Mouse (Mus musculus) embryonic fibroblast, embryonic 13.5 days (primary cell): ENCODE measurements around the gene Cd3eap.

Experiments
- CTCF ChIP-seq: IDR thresholded peaks from 2 replicates; pipeline ENCODE4 v1.5.1; 2011; ENCODE audit warnings: mild to moderate bottlenecking, control low read depth, low read length, moderate library complexity, borderline replicate concordance; ENCODE audit not compliant: insufficient read depth
- POLR2A ChIP-seq: IDR thresholded peaks from 2 replicates; pipeline ENCODE4 v1.6.1; 2011; ENCODE audit warnings: low read depth, mild to moderate bottlenecking, control low read depth, low read length, moderate library complexity

DNA sequence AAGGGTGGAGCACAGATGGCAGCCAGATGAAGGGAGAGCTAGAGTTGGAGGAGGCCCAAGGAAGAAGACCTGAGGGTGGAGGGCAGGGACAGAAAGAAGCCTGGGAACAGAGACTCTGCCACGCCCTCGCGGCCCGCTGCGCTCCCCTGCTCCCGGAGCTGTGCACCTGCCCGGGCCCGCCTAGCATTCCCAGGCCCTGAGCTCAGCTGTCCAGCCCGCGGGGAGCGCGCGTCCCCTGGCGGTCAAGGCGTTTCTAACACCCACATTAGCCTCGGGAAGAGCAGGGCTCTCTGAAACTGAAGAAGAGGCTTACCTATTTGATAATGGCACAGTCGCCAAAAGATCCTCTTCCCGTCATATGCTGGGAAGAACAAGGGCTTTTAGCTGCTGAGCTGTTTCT lies 4.6 kb upstream of the Cd3eap start:
- TF ChIP-seq CTCF: peak; percentile 87
- no peak for TF ChIP-seq POLR2A
